Comparison of ENCODE assay signal across 20 mouse cellular contexts in genomic region chr14:27122646-27123045, GRCm38 (mm10). TPM values are rescaled to one million over a fixed set of nuclear protein-coding genes. Genes with fewer than 3 reads are reported as not detected.
DNase-seq lines count a peak whose midpoint lies in the region; TF ChIP-seq lines count a peak whose summit lies in the region.
"Had no signal": no experiment of that assay in that cellular context is flagged by ENCODE, and none has a peak within 500 bp of the region (broad histone marks: within the 10 kb centered on the region; RNA-seq: fewer than 3 reads in every experiment).

No protein-coding gene starts in this region.

- dilution Hi-C loops in CH12.LX (cut with MboI; ENCODE audit: extremely low pct_ligation_motif_present, extremely low pct_unique_long_range_greater_than_20kb, low sequenced_read_pairs), result no loop called here

- H3K79me2 ChIP-seq in CH12.LX (replicated peaks; ENCODE audit: control insufficient read depth, extremely low read depth, insufficient read depth, poor library complexity, severe bottlenecking) (no peaks in the 10 kb centered on the region), myocyte (ENCODE audit: control insufficient read depth, insufficient read depth) (no peaks in the 10 kb centered on the region)

- TF ChIP-seq CTCF in CH12.LX (conservative IDR thresholded peaks at IDR 0.05 in 1 of 2, IDR thresholded peaks at IDR 0.05 in 1 of 2; ENCODE audit: low read depth in 2 of 2, low read length in 2 of 2), result no peak

- peaks cover 13% of the 10 kb centered on the region for H3K4me1 ChIP-seq in heart, embryonic 10.5 days
- peaks cover 2 to 21% of the 10 kb centered on the region in 2 experiments; a peak in 3 of 4 replicates for H3K4me1 ChIP-seq in CH12.LX (ENCODE audit: control insufficient read depth in 1 of 2, insufficient read depth in 2 of 2)
- 0 out of 2 replicates have a peak, but pooled peaks cover 5% of the 10 kb centered on the region for H3K4me1 ChIP-seq in hindbrain, embryonic 10.5 days (replicated peaks)
- H3K4me1 ChIP-seq: midbrain, embryonic 15.5 days; neural tube, embryonic 15.5 days had no signal

- peak overlapping the region; percentile 52; the same call in 1 of the 2 replicates for H3K27ac ChIP-seq in heart, embryonic 10.5 days
- no peak overlapping the region for H3K27ac ChIP-seq in CH12.LX (ENCODE audit: insufficient read depth, low read depth)
- H3K27ac ChIP-seq in hindbrain, embryonic 10.5 days, result no peak overlapping the region
- H3K27ac ChIP-seq: midbrain, embryonic 15.5 days; neural tube, embryonic 15.5 days had no signal

- in situ Hi-C loops in CH12.LX (cut with MboI; ENCODE audit: low pct_ligation_motif_present, low pct_unique_long_range_greater_than_20kb, low sequenced_read_pairs), result no loop called here

- no peak overlapping the region for H3K4me3 ChIP-seq in heart, embryonic 10.5 days
- H3K4me3 ChIP-seq in CH12.LX (replicated peaks in 1 of 3; ENCODE audit: low read depth in 2 of 3, low read length in 2 of 3, poor library complexity in 1 of 3) (no peak overlapping the region), myocyte (no peak overlapping the region)
- no peak overlapping the region for H3K4me3 ChIP-seq in hindbrain, embryonic 10.5 days
- H3K4me3 ChIP-seq: heart, embryonic 15.5 days; midbrain, embryonic 15.5 days; neural tube, embryonic 15.5 days had no signal

- H3K4me2 ChIP-seq in CH12.LX (ENCODE audit: insufficient read depth, low read depth, poor library complexity, severe bottlenecking) (no peak overlapping the region), myocyte (ENCODE audit: low read depth) (peak overlapping the region; percentile 64)
- H3K4me2 ChIP-seq: heart, embryonic 15.5 days; midbrain, embryonic 15.5 days; neural tube, embryonic 15.5 days had no signal

- no peaks in the 10 kb centered on the region for H3K27me3 ChIP-seq in heart, embryonic 10.5 days (ENCODE audit: insufficient read depth, poor library complexity, severe bottlenecking)
- H3K27me3 ChIP-seq in CH12.LX (replicated peaks), result peaks cover 1% of the 10 kb centered on the region
- H3K27me3 ChIP-seq in myocyte (ENCODE audit: control insufficient read depth, insufficient read depth, insufficient read length), result no peaks in the 10 kb centered on the region
- peaks cover 13% of the 10 kb centered on the region; the same call in 1 of the 2 replicates for H3K27me3 ChIP-seq in hindbrain, embryonic 10.5 days (ENCODE audit: insufficient read depth, poor library complexity, severe bottlenecking)
- H3K27me3 ChIP-seq: heart, embryonic 15.5 days; midbrain, embryonic 15.5 days had no signal

- no peak overlapping the region for H3K9ac ChIP-seq in CH12.LX (ENCODE audit: insufficient read depth, low read depth)
- H3K9ac ChIP-seq: heart, embryonic 15.5 days; liver, postnatal 0 days; midbrain, embryonic 15.5 days; neural tube, embryonic 15.5 days had no signal

- no peak for TF ChIP-seq RAD21 in CH12.LX (IDR thresholded peaks at IDR 0.05; ENCODE audit: low read depth, low read length)

- WGBS in heart, embryonic 10.5 days, result 63% methylated on average over 3 of the region's 3 CpGs
- 78% methylated on average over 3 of the region's 3 CpGs for WGBS in hindbrain, embryonic 10.5 days

- no peaks in the 10 kb centered on the region for H3K36me3 ChIP-seq in heart, embryonic 10.5 days
- H3K36me3 ChIP-seq in CH12.LX (replicated peaks in 1 of 2; ENCODE audit: control insufficient read depth in 1 of 2, insufficient read depth in 1 of 2, low read length in 1 of 2) (no peaks in the 10 kb centered on the region), myocyte (ENCODE audit: control insufficient read depth, insufficient read depth) (no peaks in the 10 kb centered on the region)
- no peaks in the 10 kb centered on the region for H3K36me3 ChIP-seq in hindbrain, embryonic 10.5 days
- H3K36me3 ChIP-seq: heart, embryonic 15.5 days; midbrain, embryonic 15.5 days; neural tube, embryonic 15.5 days had no signal

- TF ChIP-seq EP300 in CH12.LX (IDR thresholded peaks at IDR 0.05; ENCODE audit: low read length), result no peak

- DNase-seq in adrenal gland, adult (ENCODE audit: inconsistent age in 2 of 2, low spot score in 1 of 2), result peak; percentile 31 to 75
- DNase-seq in adrenal gland, postnatal 4 days (ENCODE audit: low spot score in 2 of 2), result no peak
- DNase-seq in heart, embryonic 10.5 days (ENCODE audit: low spot score), result no peak
- DNase-seq in heart, postnatal 14 days, result no peak
- peak; percentile 31 for DNase-seq in CH12.LX (ENCODE audit: extremely low read depth)
- no peak for DNase-seq in ovary, postnatal 10 days (ENCODE audit: low spot score)
- no peak for DNase-seq in hindbrain, embryonic 10.5 days (ENCODE audit: low spot score)
- DNase-seq: cerebellum, adult 8-10 months; kidney, adult 2 months; kidney, postnatal 10 days; layer of hippocampus, postnatal 36 days; liver; liver, postnatal 0 days; lung, postnatal 10 days; right cerebral cortex, postnatal 14 days; spleen, adult 18-20 months had no signal

- TF ChIP-seq POLR2A in CH12.LX (IDR thresholded peaks at IDR 0.05; ENCODE audit: low read depth, low read length) (no peak), myocyte (IDR thresholded peaks at IDR 0.05; ENCODE audit: insufficient read length, low read depth) (no peak)

- H3K9me3 ChIP-seq in heart, embryonic 10.5 days, result no peaks in the 10 kb centered on the region
- no peaks in the 10 kb centered on the region for H3K9me3 ChIP-seq in CH12.LX (replicated peaks; ENCODE audit: low read length)
- no peaks in the 10 kb centered on the region for H3K9me3 ChIP-seq in hindbrain, embryonic 10.5 days
- H3K9me3 ChIP-seq: heart, embryonic 15.5 days; midbrain, embryonic 15.5 days; neural tube, embryonic 15.5 days had no signal

- intact Hi-C loops in heart, postnatal 14 days (cut with DNase I), result no loop called here

- H3ac ChIP-seq in myocyte (ENCODE audit: control insufficient read depth, insufficient read length), result no peak overlapping the region

TF ChIP-seq in CH12.LX, 34 proteins besides CTCF, POLR2A, EP300 and RAD21:
- no peak for TF ChIP-seq MAZ (IDR thresholded peaks at IDR 0.05; ENCODE audit: low read depth, low read length)
- no peak for TF ChIP-seq USF1 (IDR thresholded peaks at IDR 0.05; ENCODE audit: low read depth, low read length)
- no peak for TF ChIP-seq E2F4 (IDR thresholded peaks at IDR 0.05; ENCODE audit: insufficient replicate concordance, low read depth, low read length)

TF ChIP-seq in myocyte, 11 proteins besides CTCF, POLR2A, EP300 and RAD21:
- TF ChIP-seq MYOD1 (IDR thresholded peaks at IDR 0.05; ENCODE audit: control insufficient read depth in 1 of 3, insufficient read length in 2 of 3, low read depth in 2 of 3), result no peak
- TF ChIP-seq MAX (IDR thresholded peaks at IDR 0.05; ENCODE audit: low read depth), result no peak
- TF ChIP-seq SRF (IDR thresholded peaks at IDR 0.05; ENCODE audit: control insufficient read depth, insufficient read length, low read depth), result no peak
- TF ChIP-seq TCF3 (IDR thresholded peaks at IDR 0.05; ENCODE audit: insufficient read length, low read depth), result no peak
- no peak for TF ChIP-seq CEBPB (IDR thresholded peaks at IDR 0.05; ENCODE audit: insufficient read depth, poor library complexity, severe bottlenecking)
- TF ChIP-seq USF1 (IDR thresholded peaks at IDR 0.05; ENCODE audit: low read depth), result no peak
- TF ChIP-seq E2F4 (IDR thresholded peaks at IDR 0.05; ENCODE audit: insufficient read depth), result no peak
- no peak for TF ChIP-seq POLR2AphosphoS2 (IDR thresholded peaks at IDR 0.05; ENCODE audit: insufficient read length, low read depth)

RNA-seq across cellular contexts. Expression of gene Arhgef3, which starts 7.9 kb away (rescaled TPM):
- 10 to 100 TPM; 55.8 to 56.3 TPM for total RNA-seq in adrenal gland, postnatal 4 days (2021)
- 8.6 and 13.0 TPM in 2 replicates for polyA plus RNA-seq in heart, embryonic 10.5 days (2016; fragmentation: Nextera tagmentation; extraction: Ambion mirVana)
- total RNA-seq in heart, postnatal 14 days (2021), result 10 to 100 TPM; 30.6 to 32.1 TPM
- total RNA-seq in CH12.LX (2012; rRNA removed) (0.51 and 0.67 TPM in 2 replicates), CH12.LX (2014; rRNA removed) (0.62 and 0.89 TPM in 2 replicates)
- polyA plus RNA-seq in CH12.LX (2012; ENCODE audit: insufficient read length, low read depth) (0.61 and 0.64 TPM in 2 replicates), myocyte (2012; fragmentation: generic; extraction: Trizol) (6.6 TPM)
- 2.5 and 3.6 TPM in 2 replicates for polyA plus RNA-seq in hindbrain, embryonic 10.5 days (2016; fragmentation: Nextera tagmentation; extraction: Ambion mirVana)

Comparison
In these comparisons a context has a peak if more than half of its experiments do, and no peak if none do; other contexts are left out.
1. DNase-seq: peak in adrenal gland, adult (2 of 2) and CH12.LX (single experiment); none in adrenal gland, postnatal 4 days (0 of 2), heart, embryonic 10.5 days (single experiment), heart, postnatal 14 days (0 of 2), ovary, postnatal 10 days (single experiment) and hindbrain, embryonic 10.5 days (single experiment).